Mouse (Mus musculus): Measurements from ENCODE around the gene Akap12. TPM values are rescaled to one million over a fixed set of nuclear protein-coding genes. Genes with fewer than 3 reads are reported as not detected.

The Akap12 gene
- polyA plus RNA-seq, 1 experiment, result 0.46 TPM

GRCm38 (mm10) chr10:4347591-4347990 is 81.4 kb downstream of the Akap12 start:
- H3K9me3 ChIP-seq, result no peaks in the 10 kb centered on the region
- TF ChIP-seq GATA1 (IDR thresholded peaks at IDR 0.05; ENCODE audit: borderline replicate concordance, low read length), result no peak
- TF ChIP-seq FLI1 (IDR thresholded peaks at IDR 0.05; ENCODE audit: low read length), result no peak
- H3K4me1 ChIP-seq, result peaks cover 17% of the 10 kb centered on the region
- no peaks in the 10 kb centered on the region for H3K36me3 ChIP-seq (replicated peaks; ENCODE audit: low read length)
- H3K27me3 ChIP-seq (replicated peaks), result no peaks in the 10 kb centered on the region
- no peak overlapping the region for H3K4me3 ChIP-seq (replicated peaks)

GRCm38 (mm10) chr10:4354371-4355260 is 88.4 kb downstream of the Akap12 start:
- Histone ChIP-seq H3K27me3 (replicated peaks) (peaks cover 13% of the 10 kb centered on the region), H3K36me3 (replicated peaks; ENCODE audit: low read length) (no peaks in the 10 kb centered on the region), H3K4me3 (replicated peaks) (no peak overlapping the region), H3K4me1 (peaks cover 15% of the 10 kb centered on the region), H3K9me3 (peaks cover 24% of the 10 kb centered on the region)
- no peak for TF ChIP-seq FLI1 (IDR thresholded peaks at IDR 0.05; ENCODE audit: low read length)
- TF ChIP-seq GATA1 (IDR thresholded peaks at IDR 0.05; ENCODE audit: borderline replicate concordance, low read length), result no peak

GRCm38 (mm10) chr10:4355882-4356451 is 89.8 kb downstream of the Akap12 start:
- TF ChIP-seq GATA1 (IDR thresholded peaks at IDR 0.05; ENCODE audit: borderline replicate concordance, low read length), result no peak
- TF ChIP-seq FLI1 (IDR thresholded peaks at IDR 0.05; ENCODE audit: low read length), result no peak
- Histone ChIP-seq H3K4me1 (peaks cover 15% of the 10 kb centered on the region), H3K36me3 (replicated peaks; ENCODE audit: low read length) (no peaks in the 10 kb centered on the region), H3K27me3 (replicated peaks) (peaks cover 13% of the 10 kb centered on the region), H3K9me3 (peaks cover 24% of the 10 kb centered on the region), H3K4me3 (replicated peaks) (no peak overlapping the region)

GRCm38 (mm10) chr10:4356640-4357039 is 90.5 kb downstream of the Akap12 start:
- Histone ChIP-seq H3K36me3 (replicated peaks; ENCODE audit: low read length) (no peaks in the 10 kb centered on the region), H3K4me1 (peaks cover 15% of the 10 kb centered on the region)
- no peak for TF ChIP-seq GATA1 (IDR thresholded peaks at IDR 0.05; ENCODE audit: borderline replicate concordance, low read length)

GRCm38 (mm10) chr10:4357435-4357834 is 91.3 kb downstream of the Akap12 start:
- no peaks in the 10 kb centered on the region for H3K36me3 ChIP-seq (replicated peaks; ENCODE audit: low read length)
- peaks cover 13% of the 10 kb centered on the region for H3K27me3 ChIP-seq (replicated peaks)
- TF ChIP-seq GATA1 (IDR thresholded peaks at IDR 0.05; ENCODE audit: borderline replicate concordance, low read length) (no peak), FLI1 (IDR thresholded peaks at IDR 0.05; ENCODE audit: low read length) (no peak)
- peaks cover 15% of the 10 kb centered on the region for H3K4me1 ChIP-seq
- peaks cover 37% of the 10 kb centered on the region for H3K9me3 ChIP-seq
- H3K4me3 ChIP-seq (replicated peaks), result no peak overlapping the region

More at GRCm38 (mm10) chr10:4356640-4357039, 90.5 kb downstream of the Akap12 start:
- H3K9me3 ChIP-seq, result peaks cover 31% of the 10 kb centered on the region
- H3K27me3 ChIP-seq (replicated peaks), result peaks cover 13% of the 10 kb centered on the region
- H3K4me3 ChIP-seq (replicated peaks), result no peak overlapping the region

- no peak overlapping the region for H3K4me3 ChIP-seq (replicated peaks)
- no peak for TF ChIP-seq FLI1 (IDR thresholded peaks at IDR 0.05; ENCODE audit: low read length)
- TF ChIP-seq GATA1 (IDR thresholded peaks at IDR 0.05; ENCODE audit: borderline replicate concordance, low read length), result no peak
- no peaks in the 10 kb centered on the region for H3K27me3 ChIP-seq (replicated peaks)
- no peaks in the 10 kb centered on the region for H3K4me1 ChIP-seq
- H3K9me3 ChIP-seq, result peaks cover 27% of the 10 kb centered on the region
- peaks cover 26% of the 10 kb centered on the region for H3K36me3 ChIP-seq (replicated peaks; ENCODE audit: low read length)
Observed at GRCm38 (mm10) chr10:4364618-4365017, 98.4 kb downstream of the Akap12 start.

GRCm38 (mm10) chr10:4370105-4370504 is 103.9 kb downstream of the Akap12 start:
- Histone ChIP-seq H3K27me3 (replicated peaks) (no peaks in the 10 kb centered on the region), H3K36me3 (replicated peaks; ENCODE audit: low read length) (peaks cover 67% of the 10 kb centered on the region), H3K4me1 (peaks cover 25% of the 10 kb centered on the region), H3K4me3 (replicated peaks) (no peak overlapping the region), H3K9me3 (no peaks in the 10 kb centered on the region)
- TF ChIP-seq FLI1 (IDR thresholded peaks at IDR 0.05; ENCODE audit: low read length) (no peak), GATA1 (IDR thresholded peaks at IDR 0.05; ENCODE audit: borderline replicate concordance, low read length) (no peak)

- Histone ChIP-seq H3K36me3 (replicated peaks; ENCODE audit: low read length) (peaks cover 60% of the 10 kb centered on the region), H3K9me3 (no peaks in the 10 kb centered on the region), H3K4me1 (peaks cover 39% of the 10 kb centered on the region), H3K4me3 (replicated peaks) (no peak overlapping the region), H3K27me3 (replicated peaks) (no peaks in the 10 kb centered on the region)
- TF ChIP-seq FLI1 (IDR thresholded peaks at IDR 0.05; ENCODE audit: low read length) (no peak), GATA1 (IDR thresholded peaks at IDR 0.05; ENCODE audit: borderline replicate concordance, low read length) (no peak)
Observed at GRCm38 (mm10) chr10:4372011-4372410, 105.8 kb downstream of the Akap12 start.

GRCm38 (mm10) chr10:4373558-4373957 is 107.4 kb downstream of the Akap12 start:
- peaks cover 50% of the 10 kb centered on the region for H3K36me3 ChIP-seq (replicated peaks; ENCODE audit: low read length)
- no peak for TF ChIP-seq GATA1 (IDR thresholded peaks at IDR 0.05; ENCODE audit: borderline replicate concordance, low read length)
- no peak for TF ChIP-seq FLI1 (IDR thresholded peaks at IDR 0.05; ENCODE audit: low read length)
- H3K9me3 ChIP-seq, result no peaks in the 10 kb centered on the region
- no peaks in the 10 kb centered on the region for H3K27me3 ChIP-seq (replicated peaks)
- peak overlapping the region; percentile 69 for H3K4me3 ChIP-seq (replicated peaks)
- peaks cover 41% of the 10 kb centered on the region for H3K4me1 ChIP-seq

- Histone ChIP-seq H3K36me3 (replicated peaks; ENCODE audit: low read length) (peaks cover 44% of the 10 kb centered on the region), H3K4me3 (replicated peaks) (no peak overlapping the region), H3K4me1 (peaks cover 41% of the 10 kb centered on the region), H3K27me3 (replicated peaks) (no peaks in the 10 kb centered on the region), H3K9me3 (no peaks in the 10 kb centered on the region)
- TF ChIP-seq GATA1 (IDR thresholded peaks at IDR 0.05; ENCODE audit: borderline replicate concordance, low read length), result no peak
- no peak for TF ChIP-seq FLI1 (IDR thresholded peaks at IDR 0.05; ENCODE audit: low read length)
Observed at GRCm38 (mm10) chr10:4374239-4374638, 108.1 kb downstream of the Akap12 start.

Data from megakaryocyte, embryonic 14.5 days (primary cell).